Mouse (Mus musculus) thymus, adult 2 months (tissue): ENCODE results near the gene Cnn3.

Source experiments
- CTCF ChIP-seq: fragments of 200-500 bp; IDR thresholded peaks from 2 replicates; pipeline ENCODE4 v1.5.1; 2012; ENCODE audit warnings: mild to moderate bottlenecking, control low read depth, low read length, moderate library complexity, borderline replicate concordance; ENCODE audit not compliant: control insufficient read depth, poor library complexity, insufficient read depth; ENCODE audit errors: extremely low read depth
- POLR2A ChIP-seq: fragments of 200-500 bp; IDR thresholded peaks from 2 replicates; pipeline ENCODE4 v1.6.1; 2012; ENCODE audit warnings: mild to moderate bottlenecking, low read length, control low read depth, moderate library complexity; ENCODE audit not compliant: control insufficient read depth, poor library complexity, insufficient read depth; ENCODE audit errors: extremely low read depth

GRCm38 (mm10) chr3:121408386-121408785, 17.9 kb upstream of the Cnn3 start:
- no peak for TF ChIP-seq CTCF
- TF ChIP-seq POLR2A: no peak
